Mouse (Mus musculus): ENCODE measurements around the gene Raph1.

The Raph1 gene

DNA sequence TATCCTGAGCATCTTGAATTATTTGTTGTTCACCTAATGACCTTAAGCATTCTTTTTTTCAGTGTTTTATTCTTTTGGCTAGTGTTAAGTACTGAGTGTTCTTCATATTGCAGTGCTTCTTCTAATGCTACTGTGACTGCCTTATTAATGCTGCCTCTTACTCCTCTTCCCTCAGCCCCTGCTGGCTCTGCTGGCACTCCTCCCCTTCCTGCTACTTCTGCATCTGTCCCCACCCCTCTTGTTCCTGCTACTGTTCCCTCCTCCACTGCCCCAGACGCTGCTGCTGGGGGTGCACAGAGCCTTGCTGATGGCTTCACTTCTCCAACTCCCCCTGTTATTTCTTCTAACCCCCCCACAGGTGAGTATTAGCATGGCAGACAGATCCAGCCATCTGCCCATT, 117.0 kb downstream of the Raph1 start:
- in situ Hi-C loops (cut with MboI; ENCODE audit: unreplicated experiment in 2 of 2), result loop anchor here (10.0 to 25.0 kb wide), 2 partner anchors 288 to 505 kb away; no protein-coding TSS in a partner anchor

- in situ Hi-C loops (cut with MboI; ENCODE audit: unreplicated experiment in 2 of 2), result loop anchor here in 1 of 2 experiments (10.0 to 25.0 kb wide), 2 partner anchors 285 to 508 kb away; no protein-coding TSS in a partner anchor
Observed at GRCm38 (mm10) chr1:60447067-60447466, 119.8 kb downstream of the Raph1 start.

- in situ Hi-C loops (cut with MboI; ENCODE audit: unreplicated experiment in 2 of 2), result loop anchor here in 1 of 2 experiments (10.0 to 25.0 kb wide), 2 partner anchors 279 to 513 kb away; no protein-coding TSS in a partner anchor
Observed at GRCm38 (mm10) chr1:60441438-60441837, 125.5 kb downstream of the Raph1 start.

GRCm38 (mm10) chr1:60432497-60432896, 134.4 kb downstream of the Raph1 start:
- in situ Hi-C loops (cut with MboI; ENCODE audit: unreplicated experiment in 2 of 2), result loop anchor here in 1 of 2 experiments (25.0 kb wide), 1 partner anchor 270 kb away; no protein-coding TSS in a partner anchor

Data from v-Abl transformed pro-B cells (cell line).